Mouse (Mus musculus) lung, postnatal 25 days (tissue): ENCODE results near the gene Gpr107.

Source experiments
- DNase-seq: peaks from one replicate; pipeline ENCODE4 v3.0.0; 2022; ENCODE audit warnings: low spot score

Gene Gpr107

DNA sequence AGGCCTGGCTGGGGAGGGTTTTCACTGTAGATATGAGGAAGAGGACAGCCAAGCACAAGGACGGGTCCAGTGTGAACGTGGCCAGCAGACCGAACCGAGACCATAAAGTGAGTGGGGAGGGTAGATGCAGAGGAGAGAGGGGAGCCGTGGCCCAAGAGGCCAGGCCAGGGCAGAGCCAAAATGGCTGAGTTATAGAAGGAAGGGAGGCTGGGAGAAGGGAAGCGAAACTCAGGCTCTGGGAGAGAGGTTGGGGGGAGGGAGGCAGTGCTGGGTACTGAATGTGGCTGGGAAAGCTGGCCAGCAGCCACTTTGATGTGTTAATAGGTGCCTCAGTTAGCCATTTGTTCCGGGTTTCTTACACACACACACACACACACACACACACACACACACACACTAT lies 24.9 kb upstream of the Gpr107 start:
- DNase-seq, result no peak

DNA sequence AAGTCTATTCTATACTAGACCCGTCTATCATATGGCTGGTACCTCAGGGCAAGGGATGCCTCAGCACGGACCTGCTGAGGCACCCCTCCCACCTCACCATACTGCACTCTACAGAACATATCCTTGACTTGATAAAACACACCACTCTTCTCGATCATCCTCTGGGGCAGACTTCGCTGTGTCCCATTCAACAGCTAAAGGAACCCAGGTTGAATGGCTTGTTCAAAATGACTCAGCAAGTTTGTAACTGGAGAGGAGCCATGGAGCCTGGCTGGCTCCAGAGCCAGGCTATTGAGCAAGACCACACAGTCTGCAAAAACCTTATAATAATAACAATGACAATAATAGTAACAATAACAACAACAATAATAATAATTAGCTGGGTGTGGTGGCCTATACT lies 24.2 kb upstream of the Gpr107 start:
- peak; percentile 66 for DNase-seq

DNA sequence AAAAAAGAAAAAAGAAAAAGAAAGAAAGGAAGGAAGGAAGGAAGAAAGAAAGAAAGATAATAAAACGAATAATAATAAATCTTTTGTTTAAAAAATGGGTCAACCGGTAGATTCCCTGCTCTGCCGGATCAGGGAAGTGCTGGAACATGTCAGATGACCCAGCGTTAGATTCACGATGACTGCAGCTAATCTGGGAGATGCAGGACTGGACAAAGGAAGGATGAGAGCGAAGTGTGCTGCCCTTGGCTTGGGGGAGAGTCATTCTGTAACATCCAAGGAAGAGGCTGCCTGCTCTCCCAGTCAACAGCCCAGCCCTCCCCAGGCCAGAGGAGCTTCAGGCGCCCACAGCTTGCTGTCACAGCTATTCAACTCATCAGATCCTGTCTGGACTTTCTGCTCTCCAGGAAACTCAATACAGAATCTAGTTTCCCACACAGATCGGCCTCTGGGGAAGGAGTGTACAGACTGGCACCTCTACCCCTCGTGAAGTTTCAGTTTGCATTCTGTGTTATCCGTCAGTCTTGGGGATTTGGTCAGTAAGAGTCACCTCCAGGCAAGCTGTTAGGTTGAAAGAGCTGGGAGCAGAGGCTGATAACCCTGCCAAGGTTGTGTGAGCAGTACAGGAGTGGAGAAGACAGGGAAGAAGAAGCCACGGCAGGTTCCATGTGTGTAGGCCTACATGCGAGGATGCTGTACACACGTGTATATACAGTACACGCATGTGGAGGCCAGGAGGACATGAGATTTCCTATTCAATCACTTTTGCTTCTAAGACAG lies 22.2 kb upstream of the Gpr107 start:
- no peak for DNase-seq

DNA sequence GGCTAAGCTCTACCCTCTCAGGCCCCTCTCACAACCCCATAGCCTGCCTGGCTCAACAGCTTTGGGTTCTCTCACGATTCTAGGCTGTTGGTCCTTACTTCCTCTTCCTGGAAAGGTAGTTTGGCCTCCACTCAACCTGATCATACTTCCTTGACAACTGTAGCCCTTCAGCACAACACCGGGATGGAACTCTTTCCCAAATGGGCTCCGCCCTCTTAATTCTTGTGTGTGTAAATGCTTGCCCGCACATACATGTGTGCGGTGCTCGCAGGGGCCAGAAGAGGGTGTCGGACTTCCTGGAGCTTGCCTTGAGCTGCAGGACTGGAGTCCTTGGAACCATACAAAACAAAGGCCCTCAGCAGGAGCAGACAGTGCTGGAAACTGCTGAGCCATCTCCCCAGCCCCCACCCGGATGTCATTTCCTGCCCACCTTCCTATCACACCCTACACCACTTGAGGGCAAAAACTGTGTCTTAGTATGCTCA lies 21.3 kb upstream of the Gpr107 start:
- DNase-seq, result no peak

DNA sequence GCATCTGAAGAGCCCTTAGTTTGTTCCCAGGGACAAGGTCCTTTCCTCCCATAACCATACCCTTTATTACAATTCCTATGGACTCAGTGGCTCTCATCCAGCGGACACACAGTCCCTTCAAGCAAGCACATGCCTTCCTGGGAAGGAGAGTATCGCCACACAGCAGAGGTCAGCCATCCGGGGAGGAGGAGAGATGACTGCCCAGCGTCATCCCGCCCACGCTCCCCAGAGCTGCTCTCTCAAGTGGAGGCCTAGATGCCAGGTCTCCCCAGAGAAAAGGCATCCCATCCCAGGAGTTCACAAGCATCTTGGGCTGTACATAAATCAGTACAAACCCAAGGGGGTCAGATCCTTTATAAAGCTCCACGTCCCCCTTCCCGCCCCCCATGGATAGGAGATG lies 19.4 kb upstream of the Gpr107 start:
- DNase-seq, result no peak

DNA sequence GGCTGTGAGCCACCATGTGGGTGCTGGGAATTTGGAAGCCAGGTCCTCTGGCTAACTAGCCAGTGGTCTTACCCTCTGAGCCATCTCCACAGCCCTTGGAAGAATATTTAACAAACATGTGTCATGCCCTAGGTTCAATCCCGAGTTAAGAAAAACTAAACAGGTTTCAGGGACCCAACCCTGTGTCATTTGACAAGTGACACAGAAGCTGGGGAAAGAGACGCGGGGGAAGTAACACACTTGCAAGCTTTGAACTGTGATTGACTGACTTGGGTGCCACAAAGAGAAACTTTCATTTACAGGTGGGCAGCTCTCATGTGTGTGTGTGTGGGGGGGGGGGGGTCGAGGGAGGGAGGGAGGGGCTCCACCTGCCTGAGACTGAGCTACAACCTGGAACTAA lies 18.1 kb upstream of the Gpr107 start:
- no peak for DNase-seq

DNA sequence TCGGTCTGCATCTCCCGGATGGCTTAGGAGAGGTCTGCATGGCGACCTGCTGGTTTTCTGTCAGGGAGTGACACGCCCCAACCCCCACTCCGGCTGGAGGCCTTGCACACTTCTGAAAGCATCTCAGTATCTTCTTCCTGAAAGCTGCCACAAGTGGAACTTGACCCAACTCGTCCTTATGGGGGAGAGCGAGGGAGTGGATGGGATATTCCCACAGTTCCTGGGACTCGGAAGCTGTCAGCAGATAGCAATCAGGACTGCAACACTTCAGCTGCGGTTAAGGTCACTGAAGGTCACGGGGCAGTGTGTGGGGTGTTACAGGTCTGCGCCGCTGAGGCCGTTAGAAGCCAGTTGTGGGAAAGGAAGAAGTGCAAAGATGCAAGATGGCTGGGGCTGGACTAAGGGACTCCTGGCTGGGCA lies 16.6 kb upstream of the Gpr107 start:
- no peak for DNase-seq

DNA sequence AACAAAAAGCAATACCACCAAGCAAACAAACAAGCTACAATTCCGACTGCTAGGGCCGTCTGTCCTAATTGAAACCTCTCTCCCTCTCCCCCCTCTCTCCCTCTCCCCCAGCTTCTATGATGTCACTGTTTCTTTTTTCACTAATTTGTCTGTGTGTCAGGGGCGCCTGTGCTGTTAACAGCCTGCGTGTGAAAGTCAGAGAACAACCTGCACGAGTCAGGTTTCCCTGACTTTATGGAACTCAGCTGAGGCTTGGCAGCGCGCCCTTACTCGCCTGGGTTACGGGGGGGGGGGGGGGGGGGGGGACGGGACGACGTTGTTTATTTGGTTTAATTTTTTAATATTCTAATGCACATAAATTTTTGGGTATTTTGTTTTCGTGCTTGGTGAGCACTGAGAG lies 15.8 kb upstream of the Gpr107 start:
- DNase-seq, result no peak

DNA sequence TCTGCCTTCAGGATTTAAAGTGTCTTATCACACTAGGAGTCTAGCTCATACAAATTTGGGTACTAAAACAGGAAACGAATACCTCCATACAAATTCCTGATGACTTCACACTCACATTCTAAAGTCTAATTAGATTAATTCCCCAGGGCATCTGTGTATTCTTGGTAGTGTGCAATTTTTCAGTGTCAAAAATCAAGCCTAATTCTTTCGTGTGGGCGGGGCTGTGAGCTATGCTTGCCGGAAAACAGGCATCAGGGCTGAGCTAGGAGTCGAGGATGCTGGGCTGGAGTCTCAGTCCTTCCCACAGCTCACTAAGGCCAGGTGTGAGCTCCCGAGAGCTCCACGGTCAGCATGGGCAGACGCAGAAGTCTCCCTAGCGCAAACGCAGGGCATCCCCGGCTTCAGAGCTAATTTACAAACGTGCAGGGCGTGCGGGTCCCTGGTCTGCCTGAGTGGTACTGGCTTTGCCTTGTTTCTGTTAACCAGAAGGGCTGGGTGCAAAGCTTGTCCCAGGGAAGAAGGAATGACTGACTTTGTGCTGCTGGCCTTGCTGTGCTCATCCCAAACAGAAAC lies 15.0 kb upstream of the Gpr107 start:
- DNase-seq, result no peak

DNA sequence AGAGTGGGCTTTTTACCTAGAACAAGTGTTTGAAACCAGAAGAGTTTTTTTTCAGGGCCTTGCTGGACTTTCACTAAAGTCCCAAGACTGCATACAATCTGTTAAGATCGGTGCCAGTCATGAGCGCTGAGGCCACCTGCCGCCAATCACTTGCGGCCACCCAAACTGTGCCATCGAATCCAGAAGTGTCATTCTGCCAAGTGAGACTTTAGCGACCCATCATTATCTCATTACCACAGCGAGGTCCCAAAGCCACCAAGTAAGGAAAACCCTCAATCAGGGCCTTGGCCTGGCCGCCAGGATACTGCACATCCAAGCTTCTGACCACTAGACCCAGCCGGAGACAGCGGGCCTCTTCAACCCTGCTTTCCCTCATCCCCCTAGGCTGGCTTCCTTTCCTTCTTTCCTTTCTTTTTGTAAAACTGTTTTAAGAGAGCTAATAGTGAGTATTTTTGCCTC lies 12.9 kb upstream of the Gpr107 start:
- no peak for DNase-seq

DNA sequence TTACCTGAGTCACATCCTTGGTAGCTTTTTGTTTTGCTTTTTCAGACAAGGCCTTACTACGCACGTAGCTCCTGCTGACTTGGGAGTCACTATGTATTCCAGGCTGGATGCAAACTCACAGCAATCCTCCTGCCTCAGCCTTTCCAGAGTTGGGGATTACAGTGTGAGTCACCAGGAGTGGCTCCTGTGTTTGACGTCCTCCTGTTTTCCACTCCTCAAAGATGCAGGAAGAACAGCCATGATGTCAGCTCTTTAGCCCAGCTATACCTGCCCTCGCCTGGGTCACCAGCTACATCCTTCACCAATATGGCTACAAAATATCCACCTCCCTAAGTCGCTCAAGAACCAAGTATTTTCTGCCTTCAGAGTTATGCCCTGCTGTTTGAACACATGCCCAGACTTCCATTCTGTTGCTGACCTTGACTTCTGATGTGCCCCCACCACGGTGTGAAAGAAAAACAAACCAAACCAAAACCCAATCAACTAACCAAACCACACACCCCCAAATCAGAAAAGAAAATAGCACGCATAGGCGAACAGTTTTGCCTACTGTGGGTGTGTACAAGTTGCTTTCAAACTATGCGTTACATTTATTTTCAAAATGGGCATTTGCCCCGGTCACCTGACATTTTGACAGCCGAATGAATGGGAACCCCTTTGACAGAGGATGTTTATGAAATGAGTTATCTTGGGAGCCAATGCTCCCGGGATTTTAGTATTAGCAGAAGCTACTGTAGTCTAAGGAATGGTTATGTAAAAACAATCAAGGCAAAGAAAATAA lies 11.9 kb upstream of the Gpr107 start:
- DNase-seq, result no peak

DNA sequence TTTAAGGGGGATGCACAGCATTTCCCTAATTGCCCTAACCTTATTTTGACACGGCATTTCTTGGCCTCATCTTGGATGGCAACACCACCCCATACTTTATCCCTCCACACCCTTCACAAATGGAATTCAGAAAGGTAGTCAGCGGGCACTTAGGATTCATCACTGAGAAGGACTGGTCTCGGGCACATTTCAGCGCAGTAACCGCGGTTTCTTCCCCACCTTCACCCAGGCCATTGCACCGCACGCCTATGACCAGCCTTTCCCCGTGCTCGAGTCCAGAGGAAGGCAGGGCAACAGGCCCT lies 11.4 kb upstream of the Gpr107 start:
- DNase-seq, result no peak

DNA sequence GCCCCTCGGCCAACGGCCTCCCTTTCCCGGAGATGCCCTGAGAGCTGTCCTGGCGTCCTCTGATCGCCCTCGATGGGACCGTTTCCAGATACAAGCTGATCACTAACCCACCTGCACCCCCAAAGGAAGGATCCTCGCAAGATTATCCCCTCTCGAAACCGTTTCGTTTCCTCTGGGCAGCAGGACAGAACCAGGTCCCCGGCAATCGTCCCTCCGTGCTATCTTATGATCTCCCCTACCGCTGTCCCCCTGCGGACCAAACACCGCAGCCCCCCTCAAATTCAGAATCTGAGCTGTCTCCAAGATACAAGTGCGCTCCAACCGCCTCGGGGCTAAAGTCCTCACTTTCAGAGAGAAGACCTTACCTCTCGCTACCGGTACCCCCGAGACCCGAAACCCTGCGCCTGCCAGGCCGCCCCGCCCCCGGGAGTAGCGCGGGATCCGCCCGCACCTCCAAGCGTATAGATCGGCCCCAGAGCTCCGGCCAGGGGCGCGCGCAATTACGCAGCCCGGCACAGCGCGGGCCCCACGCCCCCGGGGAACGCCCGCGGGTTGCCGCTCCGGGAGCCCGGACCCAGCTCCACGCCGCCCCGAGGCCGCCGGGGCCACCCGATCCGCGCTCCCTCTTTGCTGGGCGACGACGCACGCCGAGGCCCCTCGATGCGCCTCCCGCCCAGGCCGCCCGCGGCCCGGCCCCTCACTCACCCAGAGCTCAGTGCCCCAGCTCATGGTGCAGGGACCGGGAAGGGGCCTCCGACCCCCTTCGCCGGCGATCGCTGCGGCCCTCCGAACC lies 10.8 kb upstream of the Gpr107 start:
- no peak for DNase-seq

DNA sequence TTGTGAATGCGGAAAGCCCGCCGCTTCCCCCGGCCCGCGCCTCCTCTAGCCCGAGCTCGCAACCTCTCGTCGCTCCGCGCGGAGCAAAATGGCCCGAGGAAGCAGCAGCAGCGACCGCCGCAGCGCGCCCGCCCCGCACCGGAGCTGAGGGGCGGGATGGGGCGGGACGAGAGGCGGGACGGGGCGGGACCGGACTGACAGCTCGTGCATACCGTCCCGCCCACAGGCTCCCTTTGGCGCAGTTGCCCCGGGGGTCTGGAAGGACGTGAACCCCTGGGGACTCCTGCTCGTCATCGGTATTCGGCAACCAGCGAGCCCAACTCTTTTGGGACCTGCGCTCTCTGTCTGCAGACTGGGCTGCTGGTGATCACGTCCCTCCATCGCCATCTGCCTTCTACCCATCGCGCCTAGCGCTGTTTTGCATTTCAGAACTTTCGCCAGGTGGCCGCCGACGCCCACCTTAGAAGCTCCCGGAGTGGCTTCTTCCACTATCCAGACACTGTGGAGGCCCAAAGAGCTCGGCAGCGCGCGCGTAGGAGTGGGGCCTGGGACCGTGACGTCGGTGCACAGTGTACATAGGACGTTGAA lies 10.2 kb upstream of the Gpr107 start, which contains the start of gene Fnbp1:
Fnbp1 (minus strand) TSS at position 142 of the 588 bp plus-strand sequence.
- DNase-seq, result peak; percentile 87

DNA sequence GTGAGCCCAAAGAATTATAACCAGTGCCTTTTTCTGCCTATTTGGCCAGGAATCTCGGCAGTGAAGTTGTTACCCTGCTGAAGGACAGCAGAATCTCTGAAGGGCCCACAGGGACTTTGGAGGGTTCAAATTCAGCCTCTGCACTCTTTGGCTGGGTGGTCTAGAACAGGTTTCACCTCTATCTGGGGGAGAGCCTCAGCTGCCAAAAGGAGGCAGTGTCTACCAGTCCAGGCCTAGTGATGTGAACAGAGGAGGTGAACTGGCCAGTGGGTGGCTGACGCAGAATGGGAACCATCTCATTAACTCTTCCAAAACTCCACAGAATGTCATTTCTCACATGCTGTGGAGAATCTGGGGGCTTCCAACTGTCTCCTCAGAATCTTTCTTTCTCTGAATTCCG lies 9.6 kb upstream of the Gpr107 start:
- no peak for DNase-seq

DNA sequence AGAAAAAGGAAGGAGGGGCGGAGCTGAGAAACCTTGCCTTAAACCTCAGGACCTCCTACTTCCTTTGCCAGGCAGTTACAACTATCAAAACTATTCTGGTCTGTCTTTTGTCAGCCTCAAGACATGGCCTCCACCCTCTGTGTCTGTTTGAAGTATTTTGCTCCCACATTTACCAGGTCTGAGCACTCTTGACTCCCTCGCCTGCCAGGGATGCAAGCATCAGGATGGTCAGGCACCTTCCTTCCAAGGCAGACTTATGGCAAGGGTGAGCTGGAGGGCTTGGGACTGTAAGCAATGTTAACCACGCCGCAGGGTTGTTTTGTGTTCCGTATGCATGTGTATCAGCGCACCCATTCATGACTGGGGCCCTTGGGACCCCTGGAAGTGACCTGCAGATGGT lies 8.8 kb upstream of the Gpr107 start:
- DNase-seq, result no peak

DNA sequence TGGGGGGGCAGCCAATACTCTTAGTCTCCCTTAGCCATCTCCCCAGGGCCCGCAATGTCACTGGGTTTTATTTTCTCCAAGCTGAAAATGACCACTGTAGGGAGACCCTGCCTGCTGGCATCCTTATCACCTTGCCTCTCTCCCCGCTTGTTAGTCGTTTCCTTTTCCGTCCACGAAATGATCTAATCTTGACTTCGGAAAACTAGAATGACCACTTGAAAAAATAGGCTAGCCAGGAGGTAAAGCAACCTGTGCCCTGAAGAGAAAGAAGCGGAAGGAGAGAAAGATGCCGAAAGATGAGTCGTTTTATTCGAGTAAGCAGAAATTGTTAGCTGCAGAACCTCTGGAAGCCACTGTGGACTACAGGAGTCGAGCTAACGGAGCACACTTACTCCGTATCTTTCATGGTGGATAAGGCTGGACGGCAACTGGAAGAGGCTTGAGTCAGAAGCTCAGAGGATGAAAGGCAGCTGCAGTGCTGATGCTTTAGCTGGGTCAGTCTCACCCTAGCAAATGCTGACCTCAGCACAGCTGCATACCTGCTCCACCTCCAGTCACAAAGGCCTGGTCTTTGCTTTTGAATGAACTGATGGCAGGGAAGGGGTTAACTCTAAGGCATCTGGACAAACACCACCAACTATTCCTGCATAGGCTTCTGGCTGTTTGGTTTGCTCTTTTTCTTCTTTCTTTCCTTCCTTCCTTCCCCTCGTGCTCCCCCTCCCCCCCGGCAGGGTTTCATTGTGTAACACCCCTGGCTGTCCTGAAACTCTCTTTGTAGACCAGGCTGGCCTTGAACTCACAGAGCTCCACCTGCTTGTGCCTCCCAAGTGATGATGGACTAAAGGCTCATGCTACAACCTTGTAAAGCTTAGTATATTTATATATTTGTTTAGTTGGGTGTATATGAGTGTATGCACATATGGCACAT lies 8.1 kb upstream of the Gpr107 start:
- no peak for DNase-seq

DNA sequence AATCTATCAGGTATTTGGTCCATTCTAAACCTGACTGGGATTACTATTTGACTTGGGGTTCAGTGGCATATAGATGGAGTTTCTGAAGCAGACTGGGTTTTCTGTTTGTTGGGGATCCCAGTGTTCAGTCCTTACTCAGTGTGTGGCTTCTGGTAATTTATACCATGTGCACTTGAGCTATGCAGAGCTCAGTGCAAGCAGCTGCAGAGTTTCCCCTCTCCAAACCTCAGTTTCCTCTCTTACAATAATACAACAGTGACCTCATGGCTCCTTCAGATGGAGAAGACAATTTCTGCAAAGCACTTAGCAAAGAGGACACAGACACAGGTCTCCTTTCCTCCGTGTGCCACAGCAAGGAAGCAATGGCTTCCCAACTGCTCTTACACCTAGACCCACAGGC lies 7.2 kb upstream of the Gpr107 start:
- DNase-seq, result no peak

DNA sequence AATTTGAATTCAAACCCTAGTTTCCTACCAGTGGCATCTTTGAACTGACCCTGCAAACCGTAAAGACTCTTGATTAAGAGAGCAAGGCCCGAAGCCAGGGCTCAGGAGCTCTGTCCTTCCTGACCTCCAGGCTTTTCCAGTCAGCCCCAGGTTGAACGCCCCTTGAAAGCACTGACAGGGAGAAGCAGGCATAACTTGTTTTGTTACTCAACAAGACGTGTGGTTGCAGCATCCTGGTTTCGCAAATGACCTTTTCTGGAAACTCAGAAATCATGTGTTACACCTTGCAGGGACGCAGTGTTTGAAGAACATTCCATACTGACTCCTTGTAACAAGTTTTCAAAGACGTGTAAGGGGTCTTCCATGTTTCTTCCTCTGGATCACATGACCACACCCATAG lies 5.1 kb upstream of the Gpr107 start:
- peak; percentile 71 for DNase-seq

DNA sequence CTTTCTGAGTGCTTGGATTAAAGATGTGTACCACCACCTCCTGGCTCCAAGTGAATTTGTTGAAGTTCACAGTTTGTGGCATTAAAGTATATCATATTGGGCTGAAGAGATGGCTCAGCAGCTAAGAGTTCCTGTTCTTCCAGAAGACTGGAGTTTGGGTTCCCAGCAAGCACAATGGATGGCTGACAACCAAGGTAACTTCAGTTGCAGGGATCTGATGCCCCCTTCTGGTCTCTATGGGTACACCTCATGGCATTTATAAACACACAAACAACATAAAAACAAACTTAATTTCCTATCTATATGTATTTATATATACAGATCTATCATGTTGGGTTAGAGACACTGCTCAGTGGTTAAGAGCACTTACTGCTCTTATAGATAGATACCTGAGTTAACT lies 1.4 kb upstream of the Gpr107 start:
- DNase-seq, result no peak

DNA sequence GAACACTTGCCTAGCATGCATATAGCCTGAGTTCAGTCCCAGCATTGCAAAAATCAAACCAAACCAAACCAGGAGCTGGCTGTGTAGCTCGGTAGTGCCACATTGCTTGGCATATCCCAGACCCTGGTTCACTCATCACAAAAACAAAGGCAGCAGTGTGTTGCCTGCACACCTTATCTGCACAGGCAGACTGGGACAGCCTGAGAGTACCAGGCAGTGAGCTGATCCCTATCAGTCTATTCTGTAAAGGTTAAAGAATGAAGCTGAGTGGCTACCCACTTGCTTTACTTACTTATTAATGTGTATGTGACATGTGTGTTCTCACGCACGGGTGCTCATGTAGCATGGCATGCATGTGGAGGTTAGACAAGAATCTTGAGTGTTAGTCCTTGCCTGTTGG lies 4.7 kb downstream of the Gpr107 start:
- DNase-seq, result no peak
